Mouse (Mus musculus) heart, adult 2 months (tissue): ENCODE results near the gene Irx4. TPM values are rescaled to one million over a fixed set of nuclear protein-coding genes. Genes with fewer than 3 reads are reported as not detected.
A peak's percentile ranks its signal among the peaks of the same experiment; 100 is the strongest.

Experiments
- DNase-seq, 2 experiments: peaks; one replicate each; pipeline ENCODE4 v3.0.0; 2021
- H3K27ac ChIP-seq: fragments of 200-600 bp; 2 replicates; pipeline ENCODE4 v1.8.1; 2022
- H3K27me3 ChIP-seq: fragments of 200-500 bp; 2 replicates; pipeline ENCODE4 v1.6.1; 2012; ENCODE audit warnings: mild to moderate bottlenecking, low read length, inconsistent platforms, mixed read lengths; ENCODE audit not compliant: control insufficient read depth, insufficient read depth
- H3K36me3 ChIP-seq: fragments of 200-500 bp; 2 replicates; pipeline ENCODE4 v1.6.1; 2012; ENCODE audit warnings: low read length, inconsistent platforms; ENCODE audit not compliant: control insufficient read depth, insufficient read depth
- H3K4me1 ChIP-seq: fragments of 200-500 bp; 2 replicates; pipeline ENCODE4 v1.6.1; 2011; ENCODE audit warnings: low read length; ENCODE audit not compliant: control insufficient read depth, insufficient read depth
- H3K4me3 ChIP-seq: fragments of 200-600 bp; 2 replicates; pipeline ENCODE4 v1.8.1; 2022
- H3K79me2 ChIP-seq: fragments of 200-500 bp; replicated peaks from 2 replicates; pipeline ENCODE4 v1.6.1; 2012; ENCODE audit warnings: mild to moderate bottlenecking, inconsistent platforms, low read length, moderate library complexity, mixed read lengths; ENCODE audit not compliant: control insufficient read depth, insufficient read depth
- H3K9ac ChIP-seq: fragments of 200-500 bp; 2 replicates; pipeline ENCODE4 v1.6.1; 2012; ENCODE audit warnings: low read depth, mild to moderate bottlenecking, control low read depth, inconsistent platforms, low read length, mixed read lengths
- CTCF ChIP-seq: fragments of 200-600 bp; IDR thresholded peaks from 2 replicates; pipeline ENCODE4 v1.8.1; 2022; ENCODE audit warnings: antibody characterized with exemption, mild to moderate bottlenecking, moderate library complexity
- EP300 ChIP-seq: fragments of 200-500 bp; IDR thresholded peaks from 2 replicates; pipeline ENCODE4 v1.6.1; 2011; ENCODE audit warnings: low read depth, low read length, control low read depth; ENCODE audit not compliant: insufficient read depth
- POLR2A ChIP-seq: fragments of 200-500 bp; IDR thresholded peaks from 2 replicates; pipeline ENCODE4 v1.6.1; 2011; ENCODE audit warnings: mild to moderate bottlenecking, low read depth, low read length, control low read depth; ENCODE audit not compliant: insufficient read depth
- WGBS: fragments of 180-500 bp; shearing (Covaris S2); methylation state at CpG from one replicate; pipeline ENCODE4 v1.1.7; 2018; 5-methylcytosine and 5-hydroxymethylcytosine counted together
- intact Hi-C: fragments of 180-260 bp; cut with DNase I; formaldehyde crosslinking; loops from one replicate; pipeline ENCODE4 v1.15.1; 2025
- polyA plus RNA-seq: library from polyadenylated mRNA; depleted of rRNA; stranded (reverse); fragments of >200 nt; gene quantifications from 2 replicates; pipeline ENCODE4 v1.2.3, GENCODE M21; 2012; rRNA removed
- total RNA-seq, 2 experiments: library from RNA; stranded (reverse); gene quantifications; 2 replicates each; pipeline ENCODE4 v1.2.3; 2021

The Irx4 gene
- total and polyA plus RNA-seq, 3 experiments: 19.8 to 30.9 (median 26.5) TPM

DNA sequence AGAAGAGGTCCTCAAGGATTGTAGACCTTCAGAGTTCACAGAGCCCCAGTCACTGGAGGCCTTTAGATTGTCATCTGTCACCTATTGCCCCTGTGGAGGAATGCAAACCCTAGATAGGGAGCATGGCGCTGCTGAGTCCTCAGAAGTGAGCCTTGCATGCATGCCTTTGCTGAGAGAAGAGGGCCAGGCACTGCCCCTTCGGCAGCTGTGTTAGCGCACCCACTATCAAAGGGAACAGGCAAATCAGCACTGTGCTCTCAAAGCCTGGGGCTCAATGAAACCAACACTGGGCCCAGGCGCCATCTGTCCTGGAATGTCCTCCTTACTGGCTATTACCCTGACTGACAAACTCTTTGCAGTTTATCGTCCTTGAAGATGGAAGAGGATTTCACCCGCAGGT, 44.5 kb downstream of the Irx4 start:
- intact Hi-C loops: loop anchor here (5.0 kb wide), 1 partner anchor 48 kb away; no protein-coding TSS in a partner anchor
- Histone ChIP-seq H3K9ac (no peak overlapping the region), H3K4me1 (no peaks in the 10 kb centered on the region)

DNA sequence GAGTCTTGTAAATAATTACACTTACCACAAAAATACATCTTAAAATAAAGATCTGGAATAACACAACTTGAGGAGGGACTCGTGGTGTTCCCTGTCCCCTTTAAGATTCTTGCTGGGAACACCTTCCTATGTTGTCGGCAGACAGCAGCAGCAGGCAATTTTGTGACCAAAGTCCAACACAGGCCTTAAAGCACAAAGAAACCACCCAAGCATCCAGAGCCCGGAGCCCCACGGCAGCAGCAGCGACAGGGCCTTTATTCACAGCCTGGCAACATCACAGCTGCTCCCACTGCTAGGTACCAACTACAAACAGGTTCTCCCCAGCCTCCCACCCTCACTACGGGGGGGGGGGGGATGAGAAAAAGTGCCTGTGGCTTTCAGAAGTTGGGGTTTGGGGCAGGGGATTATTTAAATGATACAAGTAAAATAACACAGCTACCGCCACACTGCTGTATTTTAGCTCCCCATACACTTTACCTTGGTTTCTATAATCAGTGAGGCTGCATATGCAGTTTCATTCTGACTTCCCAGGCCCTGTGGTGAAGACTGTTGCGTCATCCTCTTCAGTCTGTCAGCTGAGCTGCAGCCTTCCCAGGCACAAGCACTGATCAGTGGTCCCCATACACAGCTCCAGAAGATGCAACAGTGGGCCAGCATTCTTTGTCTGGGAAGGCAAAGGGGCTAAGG, 45.3 kb downstream of the Irx4 start:
- Histone ChIP-seq H3K9ac (no peak overlapping the region), H3K4me1 (no peaks in the 10 kb centered on the region), H3K27me3 (no peaks in the 10 kb centered on the region), H3K27ac (no peak overlapping the region), H3K4me3 (no peak overlapping the region), H3K79me2 (no peaks in the 10 kb centered on the region), H3K36me3 (no peaks in the 10 kb centered on the region)
- 75% methylated on average over 8 of the region's 8 CpGs for WGBS
- TF ChIP-seq CTCF (no peak), EP300 (no peak), POLR2A (no peak)
- no peak for DNase-seq
- intact Hi-C loops: loop anchor here (5.0 kb wide), 1 partner anchor 47 kb away; no protein-coding TSS in a partner anchor

More for the DNA sequence above, 44.5 kb downstream of the Irx4 start:
- Histone ChIP-seq H3K27ac (no peak overlapping the region), H3K36me3 (no peaks in the 10 kb centered on the region), H3K27me3 (no peaks in the 10 kb centered on the region), H3K4me3 (no peak overlapping the region), H3K79me2 (no peaks in the 10 kb centered on the region)
- WGBS: 63% methylated on average over 6 of the region's 6 CpGs
- TF ChIP-seq POLR2A (no peak), CTCF (no peak), EP300 (no peak)
- DNase-seq: no peak

DNA sequence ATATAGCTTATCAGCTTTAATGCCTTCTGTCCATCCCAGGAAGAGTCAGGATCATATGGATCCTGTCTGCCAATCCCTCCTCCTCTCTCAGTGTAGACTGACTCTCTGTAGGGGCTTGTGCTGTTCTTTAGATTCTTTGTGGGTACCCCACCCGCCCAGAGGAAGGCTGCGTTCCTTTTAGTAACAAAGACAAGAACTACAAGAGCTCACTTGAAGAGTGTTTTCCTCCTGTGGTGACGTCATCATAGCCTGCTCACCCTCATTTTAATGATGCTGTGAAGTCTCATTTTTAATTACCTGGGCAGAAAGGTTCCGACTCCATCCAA, 45.8 kb downstream of the Irx4 start:
- no peak overlapping the region for H3K9ac ChIP-seq
- no peaks in the 10 kb centered on the region for H3K36me3 ChIP-seq
- TF ChIP-seq POLR2A (no peak), CTCF (no peak), EP300 (no peak)
- 67% methylated on average over 4 of the region's 4 CpGs for WGBS
- DNase-seq: no peak
- no peaks in the 10 kb centered on the region for H3K4me1 ChIP-seq
- H3K4me3 ChIP-seq: no peak overlapping the region
- H3K27me3 ChIP-seq: no peaks in the 10 kb centered on the region
- H3K27ac ChIP-seq: no peak overlapping the region
- no peaks in the 10 kb centered on the region for H3K79me2 ChIP-seq
- intact Hi-C loops: loop anchor here (5.0 kb wide), 1 partner anchor 46 kb away; no protein-coding TSS in a partner anchor

- H3K4me3 ChIP-seq: no peak overlapping the region
- 84% methylated on average over 4 of the region's 4 CpGs for WGBS
- H3K27ac ChIP-seq: no peak overlapping the region
- intact Hi-C loops: loop anchor here (5.0 kb wide), 1 partner anchor 46 kb away; no protein-coding TSS in a partner anchor
- H3K36me3 ChIP-seq: no peaks in the 10 kb centered on the region
- H3K27me3 ChIP-seq: no peaks in the 10 kb centered on the region
- TF ChIP-seq CTCF (no peak), EP300 (no peak), POLR2A (no peak)
- no peak overlapping the region for H3K9ac ChIP-seq
- H3K79me2 ChIP-seq: no peaks in the 10 kb centered on the region
- no peaks in the 10 kb centered on the region for H3K4me1 ChIP-seq
- DNase-seq: no peak
Observed at GRCm38 (mm10) chr13:73306430-73306829, 46.2 kb downstream of the Irx4 start.

- no peak overlapping the region for H3K9ac ChIP-seq
- no peak overlapping the region for H3K4me3 ChIP-seq
- no peaks in the 10 kb centered on the region for H3K36me3 ChIP-seq
- intact Hi-C loops: loop anchor here (2.0 to 10.0 kb wide), 2 partner anchors 150 to 216 kb away; no protein-coding TSS in a partner anchor
- H3K79me2 ChIP-seq: no peaks in the 10 kb centered on the region
- DNase-seq: peak; percentile 50 to 65
- no peaks in the 10 kb centered on the region for H3K27me3 ChIP-seq
- WGBS: 41% methylated on average over 8 of the region's 8 CpGs
- H3K27ac ChIP-seq: no peak overlapping the region
- TF ChIP-seq CTCF (peak; percentile 78), EP300 (no peak), POLR2A (no peak)
- no peaks in the 10 kb centered on the region for H3K4me1 ChIP-seq
Observed at GRCm38 (mm10) chr13:73310183-73310929, 50.1 kb downstream of the Irx4 start.

Other genes with a start within 250 kb of the Irx4 start
- 10 to 100 TPM; 53.3 to 57.8 TPM for gene Mrpl36, start 68.0 kb downstream of the Irx4 start, total RNA-seq
- 75.4 and 81.8 TPM in 2 replicates for gene Mrpl36, start 68.0 kb downstream of the Irx4 start, polyA plus RNA-seq
- gene Ndufs6, start 68.1 kb downstream of the Irx4 start, total RNA-seq: 1,000 to 10,000 TPM; 1,124 to 1,284 TPM
- gene Ndufs6, start 68.1 kb downstream of the Irx4 start, polyA plus RNA-seq: 494 and 621 TPM in 2 replicates
- 10 to 100 TPM in 1 of 2 experiments, 1 to 10 TPM in 1; 7.5 to 13.1 TPM for gene Lpcat1, start 206.7 kb downstream of the Irx4 start, total RNA-seq
- gene Lpcat1, start 206.7 kb downstream of the Irx4 start, polyA plus RNA-seq: 11.1 and 17.1 TPM in 2 replicates